Mouse (Mus musculus): ENCODE measurements around the gene Ddx27.

Gene Ddx27

GRCm38 (mm10) chr2:167062965-167063880, 48.2 kb downstream of the Ddx27 start, which contains the start of gene Znfx1:
Gene Znfx1, minus strand, starts transcription at chr2:167063015.
- peak; percentile 97 for DNase-seq (ENCODE audit: low spot score in 2 of 2)

GRCm38 (mm10) chr2:167063906-167064496, 49.0 kb downstream of the Ddx27 start:
- no peak for DNase-seq (ENCODE audit: low spot score in 2 of 2)

GRCm38 (mm10) chr2:167064601-167065295, 49.8 kb downstream of the Ddx27 start:
- DNase-seq (ENCODE audit: low spot score in 2 of 2): no peak

- no peak for DNase-seq (ENCODE audit: low spot score in 2 of 2)
These were observed 51.0 kb downstream of the Ddx27 start for GRCm38 (mm10) chr2:167066031-167066430.

- DNase-seq (ENCODE audit: low spot score in 2 of 2): no peak
These were observed 51.8 kb downstream of the Ddx27 start for GRCm38 (mm10) chr2:167066528-167067516.

- no peak for DNase-seq (ENCODE audit: low spot score in 2 of 2)
These were observed 52.6 kb downstream of the Ddx27 start for GRCm38 (mm10) chr2:167067575-167067974.

- DNase-seq (ENCODE audit: low spot score in 2 of 2): no peak
These were observed 55.3 kb downstream of the Ddx27 start for GRCm38 (mm10) chr2:167070341-167070740.

GRCm38 (mm10) chr2:167071266-167071640, 56.3 kb downstream of the Ddx27 start:
- no peak for DNase-seq (ENCODE audit: low spot score in 2 of 2)

- peak; percentile 97 to 99 for DNase-seq (ENCODE audit: low spot score in 2 of 2)
These were observed 56.9 kb downstream of the Ddx27 start for GRCm38 (mm10) chr2:167071641-167072601.

- no peak for DNase-seq (ENCODE audit: low spot score in 2 of 2)
These were observed 59.6 kb downstream of the Ddx27 start for GRCm38 (mm10) chr2:167074587-167074986.

GRCm38 (mm10) chr2:167076352-167076751, 61.4 kb downstream of the Ddx27 start:
- no peak for DNase-seq (ENCODE audit: low spot score in 2 of 2)

- DNase-seq (ENCODE audit: low spot score in 2 of 2): no peak
These were observed 61.8 kb downstream of the Ddx27 start for GRCm38 (mm10) chr2:167076759-167077158.

- DNase-seq (ENCODE audit: low spot score in 2 of 2): no peak
These were observed 62.4 kb downstream of the Ddx27 start for GRCm38 (mm10) chr2:167077199-167077962.

- no peak for DNase-seq (ENCODE audit: low spot score in 2 of 2)
These were observed 63.5 kb downstream of the Ddx27 start for GRCm38 (mm10) chr2:167078486-167078885.

- peak in 1 of 2 experiments; percentile 57 for DNase-seq (ENCODE audit: low spot score in 2 of 2)
These were observed 64.0 kb downstream of the Ddx27 start for GRCm38 (mm10) chr2:167078931-167079495.

- peak; percentile 79 to 90 for DNase-seq (ENCODE audit: low spot score in 2 of 2)
These were observed 64.7 kb downstream of the Ddx27 start for GRCm38 (mm10) chr2:167079535-167080257.

- no peak for DNase-seq (ENCODE audit: low spot score in 2 of 2)
These were observed 65.4 kb downstream of the Ddx27 start for GRCm38 (mm10) chr2:167080387-167080786.

GRCm38 (mm10) chr2:167081135-167081534, 66.1 kb downstream of the Ddx27 start:
- DNase-seq (ENCODE audit: low spot score in 2 of 2): no peak
